Mouse (Mus musculus): ENCODE results near the gene Mfap3. TPM values are rescaled to one million over a fixed set of nuclear protein-coding genes. Genes with fewer than 3 reads are reported as not detected.

Mfap3 gene
- polyA plus RNA-seq, 1 experiment: 6.4 TPM

DNA sequence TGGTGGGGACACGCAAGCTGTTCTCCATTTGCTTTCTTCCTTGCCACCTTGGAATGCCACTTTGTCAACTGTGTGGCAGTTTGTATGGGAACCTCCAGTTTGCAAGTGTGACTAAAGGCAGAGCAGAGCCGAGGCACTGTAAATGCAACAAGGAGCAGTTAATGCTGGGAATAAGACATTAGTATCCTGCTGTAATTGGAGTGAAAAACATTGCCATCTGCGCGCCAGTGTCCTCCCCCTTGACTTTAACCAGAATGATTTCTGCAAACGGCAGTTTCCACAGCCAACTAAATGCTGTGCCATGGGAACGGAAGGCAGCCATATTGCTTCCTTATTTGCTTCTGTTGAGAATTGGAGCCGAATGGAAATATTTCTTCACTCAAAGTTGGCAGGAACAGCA is 3.6 kb downstream of the Mfap3 start:
- H3K4me3 ChIP-seq: no peak overlapping the region
- H3K36me3 ChIP-seq (ENCODE audit: control insufficient read depth, insufficient read depth): no peaks in the 10 kb centered on the region
- H3K4me2 ChIP-seq (ENCODE audit: low read depth): no peak overlapping the region
- TF ChIP-seq MYOG (IDR thresholded peaks at IDR 0.05; ENCODE audit: control insufficient read depth in 1 of 3, insufficient read depth in 1 of 3, insufficient read length in 2 of 3, low read depth in 2 of 3): no peak
- no peak for TF ChIP-seq USF1 (IDR thresholded peaks at IDR 0.05; ENCODE audit: low read depth)
- no peak for TF ChIP-seq TCF3 (IDR thresholded peaks at IDR 0.05; ENCODE audit: insufficient read length, low read depth)
- H3ac ChIP-seq (ENCODE audit: control insufficient read depth, insufficient read length): no peak overlapping the region
- no peaks in the 10 kb centered on the region for H3K27me3 ChIP-seq (ENCODE audit: control insufficient read depth, insufficient read depth, insufficient read length)
- H3K79me2 ChIP-seq (ENCODE audit: control insufficient read depth, insufficient read depth): peaks cover 61% of the 10 kb centered on the region

DNA sequence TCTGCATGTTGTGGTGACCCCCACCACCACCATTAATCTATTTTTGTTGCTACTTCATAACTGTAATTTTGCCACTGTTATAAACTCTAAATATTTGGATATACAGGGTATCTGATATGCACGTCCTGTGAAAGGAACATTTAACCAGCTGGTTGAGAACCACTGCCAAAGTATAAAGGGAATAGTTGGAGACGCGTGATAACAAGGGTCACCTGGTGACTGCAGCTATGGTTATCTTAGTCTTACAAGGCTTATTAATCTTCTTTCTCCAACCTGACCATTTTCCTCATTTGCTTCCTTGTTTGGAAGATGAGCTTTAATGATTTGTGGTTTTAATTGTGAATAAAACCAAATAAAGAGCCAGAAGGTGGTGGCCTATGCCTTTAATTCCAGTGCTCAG is 5.0 kb downstream of the Mfap3 start:
- TF ChIP-seq MYOG (IDR thresholded peaks at IDR 0.05; ENCODE audit: control insufficient read depth in 1 of 3, insufficient read depth in 1 of 3, insufficient read length in 2 of 3, low read depth in 2 of 3) (no peak), TCF12 (IDR thresholded peaks at IDR 0.05; ENCODE audit: insufficient read depth, poor library complexity, severe bottlenecking) (no peak), SRF (IDR thresholded peaks at IDR 0.05; ENCODE audit: control insufficient read depth, insufficient read length, low read depth) (no peak)
- H3ac ChIP-seq (ENCODE audit: control insufficient read depth, insufficient read length): no peak overlapping the region

DNA sequence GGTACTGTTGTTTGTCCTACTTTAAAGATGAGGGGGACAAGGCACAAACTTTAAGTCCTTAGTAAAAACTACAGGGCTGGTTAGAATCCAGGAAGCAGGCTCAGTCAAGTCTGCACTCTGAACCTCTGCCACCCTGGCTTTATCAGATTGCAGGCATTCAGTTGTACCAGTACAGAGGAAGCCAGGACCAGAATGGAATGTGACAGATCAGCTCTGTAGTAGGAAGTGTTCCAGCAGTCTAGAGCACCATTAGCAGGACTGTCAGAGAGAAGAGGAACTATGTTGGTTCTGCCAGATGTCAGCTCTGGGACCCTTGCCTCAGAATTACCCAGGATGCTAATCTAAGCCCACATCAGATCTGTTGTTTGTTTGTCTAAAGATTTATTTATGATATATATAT is 6.1 kb downstream of the Mfap3 start:
- H3K36me3 ChIP-seq (ENCODE audit: control insufficient read depth, insufficient read depth): peaks cover 4% of the 10 kb centered on the region
- no peak overlapping the region for H3ac ChIP-seq (ENCODE audit: control insufficient read depth, insufficient read length)
- H3K79me2 ChIP-seq (ENCODE audit: control insufficient read depth, insufficient read depth): peaks cover 41% of the 10 kb centered on the region
- H3K4me2 ChIP-seq (ENCODE audit: low read depth): no peak overlapping the region
- no peaks in the 10 kb centered on the region for H3K27me3 ChIP-seq (ENCODE audit: control insufficient read depth, insufficient read depth, insufficient read length)
- no peak overlapping the region for H3K4me3 ChIP-seq
- TF ChIP-seq E2F4 (IDR thresholded peaks at IDR 0.05; ENCODE audit: insufficient read depth): no peak
- no peak for TF ChIP-seq MAX (IDR thresholded peaks at IDR 0.05; ENCODE audit: low read depth)
- no peak for TF ChIP-seq TCF12 (IDR thresholded peaks at IDR 0.05; ENCODE audit: insufficient read depth, poor library complexity, severe bottlenecking)
- no peak for TF ChIP-seq USF1 (IDR thresholded peaks at IDR 0.05; ENCODE audit: low read depth)
- TF ChIP-seq CEBPB (IDR thresholded peaks at IDR 0.05; ENCODE audit: insufficient read depth, poor library complexity, severe bottlenecking): no peak
- TF ChIP-seq SRF (IDR thresholded peaks at IDR 0.05; ENCODE audit: control insufficient read depth, insufficient read length, low read depth): no peak
- TF ChIP-seq POLR2AphosphoS2 (IDR thresholded peaks at IDR 0.05; ENCODE audit: insufficient read length, low read depth): no peak
- no peak for TF ChIP-seq REST (IDR thresholded peaks at IDR 0.05; ENCODE audit: insufficient read depth, insufficient read length)
- no peak for TF ChIP-seq POLR2A (IDR thresholded peaks at IDR 0.05; ENCODE audit: insufficient read length, low read depth)
- TF ChIP-seq MYOG (IDR thresholded peaks at IDR 0.05; ENCODE audit: control insufficient read depth in 1 of 3, insufficient read depth in 1 of 3, insufficient read length in 2 of 3, low read depth in 2 of 3): no peak
- TF ChIP-seq TCF3 (IDR thresholded peaks at IDR 0.05; ENCODE audit: insufficient read length, low read depth): no peak
- TF ChIP-seq MYOD1 (IDR thresholded peaks at IDR 0.05; ENCODE audit: control insufficient read depth in 1 of 3, insufficient read length in 2 of 3, low read depth in 2 of 3): no peak

More for the DNA sequence above, 5.0 kb downstream of the Mfap3 start:
- Histone ChIP-seq H3K36me3 (ENCODE audit: control insufficient read depth, insufficient read depth) (no peaks in the 10 kb centered on the region), H3K4me3 (no peak overlapping the region), H3K79me2 (ENCODE audit: control insufficient read depth, insufficient read depth) (peaks cover 52% of the 10 kb centered on the region), H3K4me2 (ENCODE audit: low read depth) (no peak overlapping the region), H3K27me3 (ENCODE audit: control insufficient read depth, insufficient read depth, insufficient read length) (no peaks in the 10 kb centered on the region)

DNA sequence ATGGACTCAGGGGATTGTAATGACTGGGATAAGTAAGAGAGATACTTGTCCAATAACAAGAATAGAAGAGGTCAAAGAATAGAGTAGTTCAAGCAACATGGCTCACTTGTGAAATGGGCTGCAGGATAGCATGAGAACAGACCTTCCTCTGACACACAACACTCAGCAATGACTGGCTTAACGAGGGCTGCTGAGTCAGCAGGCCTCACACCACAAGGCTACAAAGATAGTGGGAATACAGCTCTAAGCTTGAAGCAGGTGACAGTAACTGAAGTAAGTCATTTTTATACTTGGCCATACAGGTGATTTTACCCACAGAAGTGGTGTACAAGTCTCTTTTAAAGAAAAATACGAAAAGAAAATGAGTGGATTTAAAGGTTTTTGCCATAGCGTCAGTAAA is 7.4 kb downstream of the Mfap3 start:
- peaks cover 28% of the 10 kb centered on the region for H3K79me2 ChIP-seq (ENCODE audit: control insufficient read depth, insufficient read depth)
- no peak overlapping the region for H3K4me2 ChIP-seq (ENCODE audit: low read depth)
- no peaks in the 10 kb centered on the region for H3K27me3 ChIP-seq (ENCODE audit: control insufficient read depth, insufficient read depth, insufficient read length)
- H3K4me3 ChIP-seq: no peak overlapping the region
- TF ChIP-seq REST (IDR thresholded peaks at IDR 0.05; ENCODE audit: insufficient read depth, insufficient read length) (no peak), MYOG (IDR thresholded peaks at IDR 0.05; ENCODE audit: control insufficient read depth in 1 of 3, insufficient read depth in 1 of 3, insufficient read length in 2 of 3, low read depth in 2 of 3) (no peak), POLR2A (IDR thresholded peaks at IDR 0.05; ENCODE audit: insufficient read length, low read depth) (no peak), CEBPB (IDR thresholded peaks at IDR 0.05; ENCODE audit: insufficient read depth, poor library complexity, severe bottlenecking) (no peak), MAX (IDR thresholded peaks at IDR 0.05; ENCODE audit: low read depth) (no peak), MYOD1 (IDR thresholded peaks at IDR 0.05; ENCODE audit: control insufficient read depth in 1 of 3, insufficient read length in 2 of 3, low read depth in 2 of 3) (no peak), POLR2AphosphoS2 (IDR thresholded peaks at IDR 0.05; ENCODE audit: insufficient read length, low read depth) (no peak), E2F4 (IDR thresholded peaks at IDR 0.05; ENCODE audit: insufficient read depth) (no peak), USF1 (IDR thresholded peaks at IDR 0.05; ENCODE audit: low read depth) (no peak), SRF (IDR thresholded peaks at IDR 0.05; ENCODE audit: control insufficient read depth, insufficient read length, low read depth) (no peak), TCF3 (IDR thresholded peaks at IDR 0.05; ENCODE audit: insufficient read length, low read depth) (no peak), TCF12 (IDR thresholded peaks at IDR 0.05; ENCODE audit: insufficient read depth, poor library complexity, severe bottlenecking) (no peak)
- H3K36me3 ChIP-seq (ENCODE audit: control insufficient read depth, insufficient read depth): peaks cover 14% of the 10 kb centered on the region
- no peak overlapping the region for H3ac ChIP-seq (ENCODE audit: control insufficient read depth, insufficient read length)

DNA sequence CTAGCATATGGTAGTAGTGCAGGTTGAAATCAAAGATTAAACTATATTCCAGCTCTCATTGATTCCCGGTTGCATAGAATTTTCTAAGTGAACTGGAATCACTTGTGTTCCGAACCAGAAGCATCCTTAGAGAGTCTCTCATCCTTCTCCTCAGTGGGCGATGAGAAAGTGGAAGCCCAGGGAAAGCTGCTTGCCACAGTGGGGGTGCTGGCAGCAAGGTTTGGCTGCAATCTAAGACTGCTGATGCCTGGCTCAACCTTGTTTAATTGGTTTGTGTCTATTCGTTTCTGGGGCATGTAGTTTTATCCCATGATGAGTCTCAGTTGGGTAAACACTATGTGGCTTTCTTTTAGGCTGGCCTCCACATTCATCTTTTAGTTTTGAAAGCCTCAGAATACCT is 9.0 kb downstream of the Mfap3 start:
- no peak overlapping the region for H3ac ChIP-seq (ENCODE audit: control insufficient read depth, insufficient read length)
- TF ChIP-seq SRF (IDR thresholded peaks at IDR 0.05; ENCODE audit: control insufficient read depth, insufficient read length, low read depth) (no peak), E2F4 (IDR thresholded peaks at IDR 0.05; ENCODE audit: insufficient read depth) (no peak), MAX (IDR thresholded peaks at IDR 0.05; ENCODE audit: low read depth) (no peak), USF1 (IDR thresholded peaks at IDR 0.05; ENCODE audit: low read depth) (no peak), TCF12 (IDR thresholded peaks at IDR 0.05; ENCODE audit: insufficient read depth, poor library complexity, severe bottlenecking) (no peak), POLR2A (IDR thresholded peaks at IDR 0.05; ENCODE audit: insufficient read length, low read depth) (no peak), MYOG (IDR thresholded peaks at IDR 0.05; ENCODE audit: control insufficient read depth in 1 of 3, insufficient read depth in 1 of 3, insufficient read length in 2 of 3, low read depth in 2 of 3) (no peak), POLR2AphosphoS2 (IDR thresholded peaks at IDR 0.05; ENCODE audit: insufficient read length, low read depth) (no peak), TCF3 (IDR thresholded peaks at IDR 0.05; ENCODE audit: insufficient read length, low read depth) (no peak), CEBPB (IDR thresholded peaks at IDR 0.05; ENCODE audit: insufficient read depth, poor library complexity, severe bottlenecking) (no peak)
- H3K4me3 ChIP-seq: no peak overlapping the region
- no peak overlapping the region for H3K4me2 ChIP-seq (ENCODE audit: low read depth)
- no peaks in the 10 kb centered on the region for H3K27me3 ChIP-seq (ENCODE audit: control insufficient read depth, insufficient read depth, insufficient read length)
- H3K36me3 ChIP-seq (ENCODE audit: control insufficient read depth, insufficient read depth): peaks cover 28% of the 10 kb centered on the region
- peaks cover 13% of the 10 kb centered on the region for H3K79me2 ChIP-seq (ENCODE audit: control insufficient read depth, insufficient read depth)

All from myocyte (in vitro differentiated cells).